Mouse (Mus musculus) myocyte (in vitro differentiated cells): ENCODE measurements around the gene Kalrn.

Experiments
- E2F4 ChIP-seq: IDR thresholded peaks from one replicate; pipeline ENCODE4 v1.6.1; 2011; ENCODE audit warnings: mild to moderate bottlenecking, control low read depth, moderate library complexity; ENCODE audit not compliant: insufficient read depth
- POLR2A ChIP-seq: IDR thresholded peaks from one replicate; pipeline ENCODE4 v1.6.1; 2011; ENCODE audit warnings: low read depth, mild to moderate bottlenecking, control low read depth, moderate library complexity; ENCODE audit not compliant: insufficient read length
- POLR2AphosphoS2 ChIP-seq: IDR thresholded peaks from one replicate; pipeline ENCODE4 v1.6.1; 2011; ENCODE audit warnings: low read depth, control low read depth; ENCODE audit not compliant: insufficient read length
- TCF12 ChIP-seq: IDR thresholded peaks from one replicate; pipeline ENCODE4 v1.6.1; 2011; ENCODE audit warnings: mild to moderate bottlenecking, control low read depth; ENCODE audit not compliant: poor library complexity, insufficient read depth, severe bottlenecking
- TCF3 ChIP-seq: IDR thresholded peaks from one replicate; pipeline ENCODE4 v1.6.1; 2011; ENCODE audit warnings: low read depth, control low read depth; ENCODE audit not compliant: insufficient read length
- USF1 ChIP-seq: IDR thresholded peaks from one replicate; pipeline ENCODE4 v1.6.1; 2011; ENCODE audit warnings: low read depth, mild to moderate bottlenecking, control low read depth, moderate library complexity

DNA sequence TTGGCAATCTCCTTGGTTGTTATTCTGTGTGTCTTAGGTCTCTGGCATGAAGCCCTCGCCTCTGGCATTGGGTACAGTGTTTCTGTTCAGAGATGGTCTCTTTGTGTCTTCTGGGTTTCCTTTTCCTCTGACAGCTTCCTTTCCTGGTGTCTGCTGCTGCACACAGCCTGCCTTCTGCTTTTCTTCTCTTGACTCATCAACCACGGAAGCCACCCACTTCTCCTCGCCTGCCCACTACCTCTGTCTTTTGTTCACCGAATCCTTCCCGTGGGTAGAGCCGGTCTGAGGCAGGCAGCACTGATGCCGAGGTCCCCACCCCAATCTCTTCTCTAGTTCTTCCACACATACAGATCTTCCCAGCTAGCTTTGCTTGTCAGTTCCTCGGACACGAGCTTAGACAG is 452.5 kb downstream of the Kalrn start:
- TF ChIP-seq TCF12, result no peak
- no peak for TF ChIP-seq POLR2A
- TF ChIP-seq E2F4, result no peak
- no peak for TF ChIP-seq USF1
- TF ChIP-seq POLR2AphosphoS2, result no peak
- no peak for TF ChIP-seq TCF3
